Mouse (Mus musculus) limb, embryonic 12.5 days (tissue): Measurements from ENCODE around the gene Sdc3. TPM values are rescaled to one million over a fixed set of nuclear protein-coding genes. Genes with fewer than 3 reads are reported as not detected.
A peak's percentile ranks its signal among the peaks of the same experiment; 100 is the strongest.

Source experiments
- ATAC-seq: fragments of 200-750 bp; cut with Nextera tagmentation; 2 replicates; pipeline ENCODE4 v1.8.0; 2017; ENCODE audit warnings: low read depth, moderate TSS enrichment; ENCODE audit not compliant: insufficient number of reproducible peaks, insufficient read depth, low FRiP score, low TSS enrichment
- H3K27ac ChIP-seq: fragments of 300-500 bp; sonication (generic); 2 replicates; pipeline ENCODE4 v1.5.1; 2016; ENCODE audit warnings: mild to moderate bottlenecking, moderate library complexity
- H3K27me3 ChIP-seq: fragments of 300-500 bp; sonication (generic); 2 replicates; pipeline ENCODE4 v1.6.1; 2016; ENCODE audit warnings: mild to moderate bottlenecking, moderate library complexity
- H3K36me3 ChIP-seq: fragments of 300-500 bp; sonication (generic); 2 replicates; pipeline ENCODE4 v1.6.1; 2016; ENCODE audit warnings: mild to moderate bottlenecking, moderate library complexity
- H3K4me1 ChIP-seq: fragments of 300-500 bp; sonication (generic); replicated peaks from 2 replicates; pipeline ENCODE4 v1.6.1; 2016
- H3K4me2 ChIP-seq: fragments of 300-500 bp; sonication (generic); 2 replicates; pipeline ENCODE4 v1.6.1; 2016; ENCODE audit warnings: mild to moderate bottlenecking, moderate library complexity
- H3K4me3 ChIP-seq: fragments of 300-500 bp; sonication (generic); replicated peaks from 2 replicates; pipeline ENCODE4 v1.5.1; 2016; ENCODE audit warnings: mild to moderate bottlenecking
- H3K9ac ChIP-seq: fragments of 300-500 bp; sonication (generic); replicated peaks from 2 replicates; pipeline ENCODE4 v1.6.1; 2016; ENCODE audit warnings: mild to moderate bottlenecking, moderate library complexity
- H3K9me3 ChIP-seq: fragments of 300-500 bp; sonication (generic); 2 replicates; pipeline ENCODE4 v1.6.1; 2016; ENCODE audit warnings: mild to moderate bottlenecking, moderate library complexity
- WGBS: fragments of 180-500 bp; shearing (Covaris S2); methylation state at CpG from one replicate; pipeline ENCODE4 v1.1.7; 2016; 5-methylcytosine and 5-hydroxymethylcytosine counted together
- polyA plus RNA-seq: library from polyadenylated mRNA; unstranded; fragments of >200 nt; fragmentation: Nextera tagmentation; extraction: Ambion mirVana; gene quantifications from 2 replicates; pipeline ENCODE4 v1.2.1, GENCODE M21; 2016

The Sdc3 gene
- polyA plus RNA-seq, 1 experiment from 2014 or later, result 30.6 TPM

DNA sequence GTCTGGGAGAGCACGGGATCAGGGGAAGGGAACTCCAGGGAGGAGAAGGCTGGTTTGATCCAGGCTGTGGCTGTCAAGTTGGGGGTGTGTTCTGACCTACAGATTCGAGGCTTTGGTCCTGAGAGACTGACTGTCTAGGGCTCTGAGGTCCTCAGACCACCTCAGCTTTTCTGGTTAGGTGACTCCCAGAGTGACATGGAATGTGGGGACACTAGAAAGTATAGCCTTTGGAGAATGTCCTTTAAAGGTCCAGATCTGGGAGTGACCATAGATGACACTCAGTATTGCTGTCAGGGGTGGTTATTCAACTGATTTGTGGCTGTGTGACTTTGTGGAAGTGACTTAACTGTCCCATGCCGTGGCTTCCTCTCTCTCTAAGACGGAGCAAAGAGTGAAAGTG is 2.4 kb downstream of the Sdc3 start:
- Histone ChIP-seq H3K4me3 (0 out of 2 replicates have a peak overlapping the region, but pooled peaks have one; percentile 7), H3K9me3 (no peaks in the 10 kb centered on the region), H3K36me3 (no peaks in the 10 kb centered on the region), H3K27ac (no peak overlapping the region), H3K27me3 (0 out of 2 replicates have a peak, but pooled peaks cover 5% of the 10 kb centered on the region), H3K4me2 (peak overlapping the region; percentile 34; the same call in 1 of the 2 replicates), H3K9ac (no peak overlapping the region), H3K4me1 (peaks cover 53% of the 10 kb centered on the region)
- no peak for ATAC-seq
- 47% methylated on average over 4 of the region's 4 CpGs for WGBS

DNA sequence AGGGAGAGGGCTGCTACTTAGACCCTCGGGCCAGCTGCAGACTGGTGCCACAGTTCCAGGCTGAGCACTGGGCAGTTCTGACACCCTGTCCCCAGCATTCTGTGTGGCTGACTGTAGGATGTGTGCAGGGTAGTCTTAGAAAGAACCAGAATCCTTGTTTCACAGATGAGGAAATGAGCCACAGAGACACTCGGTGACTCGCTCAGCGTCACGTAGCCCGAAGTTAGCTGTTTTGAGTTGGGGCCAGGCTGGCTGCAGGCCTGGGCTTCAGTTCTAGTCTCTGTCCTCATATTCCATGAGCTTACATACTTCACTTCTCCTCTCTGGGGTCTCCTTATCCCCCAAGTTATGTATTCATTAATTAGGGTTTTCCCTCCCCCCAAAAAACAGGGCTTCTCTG is 3.6 kb downstream of the Sdc3 start:
- H3K9me3 ChIP-seq, result no peaks in the 10 kb centered on the region
- no peak overlapping the region for H3K4me3 ChIP-seq
- H3K36me3 ChIP-seq, result no peaks in the 10 kb centered on the region
- H3K9ac ChIP-seq, result no peak overlapping the region
- no peak overlapping the region for H3K4me2 ChIP-seq
- no peak for ATAC-seq
- no peak overlapping the region for H3K27ac ChIP-seq
- 0 out of 2 replicates have a peak, but pooled peaks cover 5% of the 10 kb centered on the region for H3K27me3 ChIP-seq
- peaks cover 56% of the 10 kb centered on the region for H3K4me1 ChIP-seq
- WGBS, result 87% methylated on average over 6 of the region's 6 CpGs

DNA sequence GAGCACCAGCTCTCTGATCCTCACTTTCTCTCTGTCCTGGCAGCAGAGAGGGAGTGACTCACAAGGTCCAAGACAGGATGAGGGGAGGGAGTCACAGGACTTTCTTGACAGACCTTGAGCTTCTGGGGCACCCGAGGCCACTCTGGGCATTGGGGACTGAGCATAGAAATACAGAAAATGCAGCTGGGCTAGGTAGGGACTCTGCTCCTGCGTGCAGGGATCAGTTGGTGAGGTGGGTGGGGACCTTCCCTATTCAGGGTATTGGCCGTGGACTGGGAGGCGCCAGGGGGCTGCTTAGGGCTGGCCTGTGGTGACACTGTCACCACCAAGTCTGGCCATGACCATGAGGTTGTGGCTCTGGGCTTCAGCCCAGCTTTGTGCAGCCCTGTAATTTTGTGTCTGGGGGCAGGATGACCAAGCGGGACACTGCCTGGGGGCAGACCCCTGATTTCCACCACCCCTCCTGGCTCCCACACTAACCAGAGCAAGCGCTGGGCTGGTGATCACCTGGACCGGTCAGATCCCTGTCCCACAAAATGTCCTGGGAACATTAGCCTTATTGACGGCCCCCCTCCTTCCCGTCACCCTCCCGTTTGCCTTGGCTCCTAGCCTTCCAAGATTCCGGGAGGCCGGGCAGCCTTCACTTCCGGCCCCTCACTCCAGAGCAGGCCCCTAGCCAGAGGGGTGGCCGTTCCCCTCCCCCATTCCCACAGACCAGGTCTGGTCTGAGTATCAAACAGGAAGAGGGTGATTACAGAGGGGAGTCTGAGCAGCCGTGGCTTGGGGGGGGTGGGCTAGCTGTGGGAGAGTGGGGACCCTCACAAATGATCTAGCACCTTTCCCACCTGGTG is 5.1 kb downstream of the Sdc3 start:
- peaks cover 61% of the 10 kb centered on the region for H3K4me1 ChIP-seq
- no peaks in the 10 kb centered on the region for H3K9me3 ChIP-seq
- H3K36me3 ChIP-seq, result no peaks in the 10 kb centered on the region

DNA sequence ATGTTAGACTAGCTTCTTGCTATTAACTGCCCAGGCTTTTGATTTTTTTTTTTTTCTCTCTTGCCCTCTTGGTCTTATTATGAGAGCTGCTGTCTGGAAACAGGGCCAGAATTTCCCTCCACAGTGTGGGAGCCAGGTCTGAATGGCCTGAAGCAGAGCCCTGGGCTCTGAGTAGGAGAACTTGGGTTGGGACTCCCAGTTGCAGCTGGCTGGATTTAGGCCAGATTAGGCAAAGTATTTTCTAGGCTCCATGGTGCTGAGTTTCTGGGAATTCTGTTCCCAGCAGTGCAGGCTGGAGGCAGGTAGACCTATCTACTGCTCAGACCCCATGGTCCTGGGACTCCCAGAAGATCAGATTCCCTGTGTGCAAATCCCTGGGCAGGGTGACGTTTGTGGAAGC is 6.1 kb downstream of the Sdc3 start:
- Histone ChIP-seq H3K27ac (peak overlapping the region; percentile 88), H3K36me3 (no peaks in the 10 kb centered on the region), H3K4me2 (peak overlapping the region; percentile 44), H3K9ac (no peak overlapping the region), H3K9me3 (no peaks in the 10 kb centered on the region), H3K27me3 (0 out of 2 replicates have a peak, but pooled peaks cover 5% of the 10 kb centered on the region), H3K4me3 (no peak overlapping the region), H3K4me1 (peaks cover 60% of the 10 kb centered on the region)
- ATAC-seq, result no peak
- 43% methylated on average over 1 of the region's 1 CpGs for WGBS

More for the DNA sequence above, 5.1 kb downstream of the Sdc3 start:
- H3K4me2 ChIP-seq, result peak overlapping the region; percentile 44
- 0 out of 2 replicates have a peak, but pooled peaks cover 5% of the 10 kb centered on the region for H3K27me3 ChIP-seq
- ATAC-seq, result peak; percentile 58; the same call in 1 of the 2 replicates
- H3K4me3 ChIP-seq, result 0 out of 2 replicates have a peak overlapping the region, but pooled peaks have one; percentile 12
- WGBS, result 17% methylated on average over 15 of the region's 15 CpGs
- H3K9ac ChIP-seq, result peak overlapping the region; percentile 19
- H3K27ac ChIP-seq, result peak overlapping the region; percentile 88

DNA sequence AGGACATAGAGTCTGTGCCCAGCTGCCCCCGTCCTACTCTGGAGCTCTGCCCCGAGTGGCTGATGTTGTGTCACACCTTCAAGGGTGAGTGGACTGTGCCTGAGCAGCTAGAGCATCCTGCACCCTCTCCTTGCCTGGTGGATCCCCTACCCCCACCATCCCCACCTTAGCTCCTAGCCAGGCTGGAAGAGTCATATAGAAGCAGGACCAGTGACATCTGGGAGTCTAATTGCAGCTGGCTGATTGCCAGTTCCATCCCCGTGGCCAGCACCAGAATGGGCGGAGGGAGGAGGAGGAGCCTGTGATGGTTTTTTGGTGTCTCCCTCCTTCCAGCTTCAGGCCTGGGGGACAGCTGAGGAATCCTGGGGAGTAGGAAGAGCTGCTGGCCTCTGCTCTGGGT is 6.8 kb downstream of the Sdc3 start:
- Histone ChIP-seq H3K4me2 (no peak overlapping the region), H3K9ac (no peak overlapping the region), H3K4me1 (peaks cover 58% of the 10 kb centered on the region)

DNA sequence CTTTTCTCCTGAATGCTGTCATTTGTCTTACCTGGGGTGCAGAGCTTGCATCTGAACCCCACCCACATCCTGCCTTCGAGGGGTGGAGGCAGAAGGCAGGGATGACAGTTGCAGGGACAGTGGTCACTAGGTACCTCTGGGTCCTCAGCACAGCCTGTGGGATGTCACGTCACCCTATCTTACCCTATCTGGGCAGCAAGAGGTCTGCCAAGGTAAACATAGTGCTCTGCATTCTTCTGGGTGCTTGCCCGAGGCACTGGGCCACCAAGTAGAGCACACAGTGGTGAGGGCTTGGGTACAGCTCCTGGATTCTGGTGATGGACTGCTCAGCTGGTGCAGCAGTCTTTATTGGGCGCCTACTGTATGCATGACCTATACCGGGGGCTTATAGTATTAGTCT is 7.2 kb downstream of the Sdc3 start:
- Histone ChIP-seq H3K9me3 (no peaks in the 10 kb centered on the region), H3K36me3 (no peaks in the 10 kb centered on the region), H3K4me2 (no peak overlapping the region), H3K27me3 (no peaks in the 10 kb centered on the region), H3K4me3 (no peak overlapping the region), H3K4me1 (peaks cover 57% of the 10 kb centered on the region), H3K9ac (no peak overlapping the region), H3K27ac (0 out of 2 replicates have a peak overlapping the region, but pooled peaks have one; percentile 88)
- 72% methylated on average over 5 of the region's 5 CpGs for WGBS
- ATAC-seq, result no peak

More for the DNA sequence above, 6.8 kb downstream of the Sdc3 start:
- 38% methylated on average over 4 of the region's 4 CpGs for WGBS
- H3K9me3 ChIP-seq, result no peaks in the 10 kb centered on the region
- H3K36me3 ChIP-seq, result no peaks in the 10 kb centered on the region
- H3K27me3 ChIP-seq, result 0 out of 2 replicates have a peak, but pooled peaks cover 4% of the 10 kb centered on the region
- no peak overlapping the region for H3K4me3 ChIP-seq
- H3K27ac ChIP-seq, result peak overlapping the region; percentile 88
- no peak for ATAC-seq

DNA sequence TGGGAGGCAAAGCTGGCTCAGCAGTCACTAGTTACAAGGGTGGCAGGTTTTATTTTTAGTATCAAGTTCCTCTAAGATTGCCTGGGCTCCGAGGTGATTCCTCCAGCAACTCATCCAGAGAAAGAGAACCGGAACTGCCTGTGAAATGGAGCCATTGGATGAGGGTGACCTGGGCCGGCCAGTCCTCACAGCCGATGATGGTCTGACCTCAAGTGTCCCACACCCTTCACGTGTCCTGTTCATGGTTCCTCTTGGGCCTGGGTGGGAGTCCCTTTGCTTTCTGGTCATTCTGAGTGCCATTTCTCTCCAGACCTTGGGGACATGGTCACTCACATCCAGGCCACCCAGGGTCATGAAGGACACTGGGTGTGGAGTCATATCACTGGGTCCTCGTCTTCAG is 7.8 kb downstream of the Sdc3 start:
- Histone ChIP-seq H3K4me1 (peaks cover 63% of the 10 kb centered on the region), H3K27me3 (no peaks in the 10 kb centered on the region), H3K9ac (no peak overlapping the region), H3K4me3 (no peak overlapping the region), H3K36me3 (no peaks in the 10 kb centered on the region), H3K27ac (no peak overlapping the region), H3K4me2 (no peak overlapping the region), H3K9me3 (no peaks in the 10 kb centered on the region)
- no peak for ATAC-seq
- WGBS, result 85% methylated on average over 6 of the region's 6 CpGs

DNA sequence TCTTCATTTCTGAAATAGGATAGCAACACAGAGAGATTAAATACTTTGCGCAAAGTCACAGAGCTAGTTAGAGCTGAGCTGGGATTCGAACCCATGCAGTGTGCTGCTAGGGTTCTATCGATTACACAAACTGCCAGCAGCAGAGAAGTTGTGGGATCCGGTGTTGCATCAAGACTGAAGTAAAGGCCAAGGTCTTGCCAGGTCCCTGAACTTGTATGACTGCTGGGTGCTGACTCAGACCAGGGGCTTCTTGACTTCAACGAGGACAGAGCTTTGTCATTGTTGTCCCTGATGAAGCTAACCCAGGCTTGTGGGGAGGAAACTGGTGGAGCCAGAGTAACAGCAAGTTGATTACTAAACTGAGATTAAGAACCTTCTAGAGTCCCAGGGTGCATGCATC is 8.9 kb downstream of the Sdc3 start:
- H3K4me3 ChIP-seq, result no peak overlapping the region
- H3K4me2 ChIP-seq, result no peak overlapping the region
- 94% methylated on average over 5 of the region's 5 CpGs for WGBS
- H3K27ac ChIP-seq, result peak overlapping the region; percentile 54; the same call in 1 of the 2 replicates
- H3K4me1 ChIP-seq, result peaks cover 68% of the 10 kb centered on the region
- ATAC-seq, result no peak
- no peaks in the 10 kb centered on the region for H3K9me3 ChIP-seq
- H3K9ac ChIP-seq, result no peak overlapping the region
- H3K36me3 ChIP-seq, result no peaks in the 10 kb centered on the region
- no peaks in the 10 kb centered on the region for H3K27me3 ChIP-seq

DNA sequence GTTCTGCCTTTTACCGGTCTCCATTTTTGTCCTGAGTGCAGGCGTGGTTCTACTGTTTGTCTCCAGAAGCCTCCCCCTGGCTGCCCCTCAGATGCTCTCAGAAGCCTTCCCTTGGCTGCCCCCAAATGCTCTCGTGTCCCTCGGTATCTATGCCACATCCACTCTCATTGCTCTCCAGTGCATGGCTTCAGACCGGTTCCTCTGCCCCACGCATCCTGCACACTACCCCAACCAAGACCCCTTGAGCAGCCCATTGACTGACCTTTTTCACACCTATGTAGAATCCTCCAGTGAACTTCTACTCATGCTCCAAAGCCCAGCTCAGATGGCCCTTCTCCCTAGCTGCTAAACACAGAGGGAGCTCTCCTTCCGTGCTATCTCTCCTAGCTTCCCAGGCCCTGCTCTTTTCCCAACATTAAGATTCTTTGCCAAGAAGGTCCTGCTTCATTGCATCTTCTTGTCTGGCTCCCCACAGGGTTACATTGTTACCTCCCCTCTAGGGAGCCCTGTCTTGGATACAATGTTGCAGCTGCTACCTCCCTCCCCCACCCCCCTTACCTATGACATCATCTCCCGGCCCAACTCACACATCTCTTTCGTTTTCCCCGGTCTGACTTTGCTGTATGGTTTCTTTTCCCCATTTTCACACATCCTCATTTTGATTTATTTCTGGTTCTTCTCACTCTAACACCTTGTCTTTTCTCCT is 9.4 kb downstream of the Sdc3 start:
- no peak overlapping the region for H3K4me3 ChIP-seq
- WGBS, result 69% methylated on average over 10 of the region's 10 CpGs
- no peaks in the 10 kb centered on the region for H3K9me3 ChIP-seq
- no peaks in the 10 kb centered on the region for H3K36me3 ChIP-seq
- ATAC-seq, result no peak
- H3K4me1 ChIP-seq, result peaks cover 64% of the 10 kb centered on the region
- no peaks in the 10 kb centered on the region for H3K27me3 ChIP-seq
- peak overlapping the region; percentile 54; the same call in 1 of the 2 replicates for H3K27ac ChIP-seq
- 0 out of 2 replicates have a peak overlapping the region, but pooled peaks have one; percentile 4 for H3K4me2 ChIP-seq
- H3K9ac ChIP-seq, result no peak overlapping the region

DNA sequence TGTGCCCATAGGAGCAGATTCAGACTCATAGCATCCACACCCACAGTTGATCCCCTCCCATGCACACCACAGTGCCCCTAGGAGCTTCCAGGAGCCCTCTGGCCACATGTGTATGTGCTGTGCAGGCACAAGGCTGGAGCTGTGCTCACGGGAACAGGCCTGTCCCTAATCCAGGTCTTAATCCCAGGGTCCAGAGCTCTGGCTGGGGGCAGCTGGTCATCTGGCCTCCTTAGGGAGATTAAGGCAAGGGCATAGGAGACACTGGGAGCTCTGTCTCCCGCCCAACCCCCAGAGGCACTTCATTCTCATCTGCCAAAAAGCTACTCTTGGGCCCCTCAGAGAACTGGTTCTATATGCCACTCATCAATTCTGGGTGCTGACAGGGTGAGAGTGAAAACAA is 11.3 kb downstream of the Sdc3 start:
- WGBS, result 64% methylated on average over 2 of the region's 2 CpGs

DNA sequence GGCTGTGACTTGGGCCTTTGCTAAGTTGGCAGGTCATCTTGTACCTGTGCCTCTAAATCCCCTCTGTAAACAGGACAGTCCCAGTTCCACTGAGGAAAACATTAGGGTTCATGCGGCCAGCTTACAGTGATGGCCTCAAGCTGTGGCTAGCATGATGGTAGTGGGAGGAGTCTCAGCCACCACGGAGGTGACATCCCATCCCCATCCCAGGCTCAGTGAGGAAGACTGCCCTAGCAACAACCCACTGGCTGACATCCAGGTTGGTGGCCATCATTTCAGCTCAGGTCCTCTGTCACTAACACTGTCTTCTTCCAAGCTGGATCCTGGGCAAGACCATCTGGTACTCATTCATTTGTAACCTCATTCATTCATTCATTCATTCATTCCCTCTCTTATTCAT is 12.0 kb downstream of the Sdc3 start:
- no peaks in the 10 kb centered on the region for H3K9me3 ChIP-seq
- H3K9ac ChIP-seq, result no peak overlapping the region
- H3K36me3 ChIP-seq, result no peaks in the 10 kb centered on the region
- 72% methylated on average over 2 of the region's 2 CpGs for WGBS
- no peak overlapping the region for H3K4me2 ChIP-seq
- ATAC-seq, result peak; percentile 40; the same call in 1 of the 2 replicates
- H3K4me1 ChIP-seq, result peaks cover 39% of the 10 kb centered on the region
- H3K27ac ChIP-seq, result no peak overlapping the region
- H3K4me3 ChIP-seq, result no peak overlapping the region
- H3K27me3 ChIP-seq, result no peaks in the 10 kb centered on the region

More for the DNA sequence above, 11.3 kb downstream of the Sdc3 start:
- no peaks in the 10 kb centered on the region for H3K36me3 ChIP-seq
- H3K4me2 ChIP-seq, result no peak overlapping the region
- H3K4me1 ChIP-seq, result peaks cover 46% of the 10 kb centered on the region
- no peaks in the 10 kb centered on the region for H3K9me3 ChIP-seq
- no peak for ATAC-seq
- no peaks in the 10 kb centered on the region for H3K27me3 ChIP-seq
- H3K27ac ChIP-seq, result no peak overlapping the region
- H3K4me3 ChIP-seq, result no peak overlapping the region
- no peak overlapping the region for H3K9ac ChIP-seq
